Mouse (Mus musculus) megakaryocyte-erythroid progenitor cell, adult 5-6 weeks (primary cell): Measurements from ENCODE around the gene Mecom. TPM values are rescaled to one million over a fixed set of nuclear protein-coding genes. Genes with fewer than 3 reads are reported as not detected.

Experiments
- ATAC-seq: replicated peaks from 2 replicates; pipeline ENCODE4 v1.8.0; 2016; ENCODE audit warnings: mild to moderate bottlenecking, inconsistent platforms; ENCODE audit not compliant: severe bottlenecking, poor library complexity, low FRiP score, low TSS enrichment
- total RNA-seq, 2 experiments: library from RNA; stranded (forward) in 1 of 2; stranded (reverse) in 1 of 2; fragments of 200-1000, 215-1000 nt in 1 of 2; fragments of >200 nt in 1 of 2; fragmentation: Nextera tagmentation in 1 of 2; gene quantifications; 2 replicates each; pipeline ENCODE4 v1.2.3; 2014 to 2017

Gene Mecom
- total RNA-seq, 2 experiments from 2014 or later: 8.8 TPM; not detected in 1

DNA sequence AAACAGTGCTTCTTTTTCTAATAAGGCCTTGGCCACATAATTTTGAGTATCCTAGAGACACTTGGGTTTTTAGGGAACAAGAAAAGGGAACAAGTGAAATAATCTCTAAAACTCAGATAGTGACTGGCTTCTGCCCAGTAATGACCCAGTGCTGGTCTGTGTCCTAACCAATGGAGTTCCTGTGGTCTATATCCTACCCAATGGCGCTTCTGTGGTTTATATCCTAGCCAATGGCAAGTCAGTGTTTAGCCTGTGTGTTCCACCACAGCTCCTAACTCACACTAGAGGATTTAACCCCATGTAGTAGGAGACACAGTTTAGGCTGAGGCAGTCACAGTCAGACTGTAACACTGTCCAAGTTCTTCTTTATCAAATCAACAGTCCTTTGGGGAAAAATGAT lies 313.8 kb downstream of the Mecom start:
- ATAC-seq: no peak

DNA sequence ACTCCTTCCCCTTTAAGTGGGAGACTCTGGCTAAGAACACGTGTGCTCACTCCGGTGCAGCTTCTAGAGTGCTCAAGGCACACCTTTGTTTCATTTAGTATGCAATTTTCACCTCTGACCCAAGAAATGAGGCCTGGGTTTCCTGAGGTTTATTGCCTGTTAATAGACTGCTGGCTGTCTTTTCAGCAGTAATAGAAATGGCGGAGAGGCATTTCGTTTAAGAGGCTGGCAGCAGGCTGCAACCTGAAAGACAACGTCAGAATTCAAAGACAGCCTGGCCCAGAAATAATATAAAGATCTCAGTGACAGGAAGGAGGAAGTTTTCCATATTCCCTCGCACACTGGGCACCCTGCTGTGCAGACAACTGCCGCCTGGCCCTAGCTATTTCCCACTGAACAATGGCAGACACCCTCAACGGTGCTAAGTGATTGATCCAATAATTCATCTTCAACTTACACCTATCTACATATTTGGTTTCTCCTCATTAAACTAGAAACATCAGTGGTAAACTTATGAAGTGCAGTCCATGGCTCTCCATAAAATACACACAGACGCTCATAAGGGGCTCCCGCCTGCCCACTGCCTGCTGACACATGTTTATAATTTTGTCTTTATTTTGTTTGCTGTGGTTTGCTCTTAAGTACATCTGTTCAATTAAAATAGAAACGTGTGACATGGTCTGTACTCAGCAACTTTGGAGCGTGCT lies 319.7 kb downstream of the Mecom start:
- no peak for ATAC-seq

DNA sequence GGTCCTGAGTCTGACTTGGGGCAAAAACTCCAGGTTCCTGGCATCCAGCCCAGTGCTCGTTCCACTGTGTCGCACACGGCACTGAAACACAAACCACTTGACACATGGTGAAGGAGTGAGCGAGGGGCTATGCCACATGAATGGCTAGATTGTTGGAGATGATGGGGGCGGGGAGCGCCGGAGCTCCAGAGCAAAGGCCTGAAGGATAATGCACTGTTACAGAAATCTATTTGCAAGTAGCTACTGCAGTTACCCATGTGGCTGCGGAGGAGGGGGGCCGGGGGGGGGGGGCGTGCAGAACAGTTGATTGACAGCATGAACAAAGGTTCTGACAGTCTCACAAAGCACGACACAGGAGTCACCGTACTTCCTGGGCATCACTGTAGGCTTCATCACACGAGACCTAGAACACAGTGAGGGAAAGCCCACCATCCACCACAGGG lies 320.9 kb downstream of the Mecom start:
- no peak for ATAC-seq

DNA sequence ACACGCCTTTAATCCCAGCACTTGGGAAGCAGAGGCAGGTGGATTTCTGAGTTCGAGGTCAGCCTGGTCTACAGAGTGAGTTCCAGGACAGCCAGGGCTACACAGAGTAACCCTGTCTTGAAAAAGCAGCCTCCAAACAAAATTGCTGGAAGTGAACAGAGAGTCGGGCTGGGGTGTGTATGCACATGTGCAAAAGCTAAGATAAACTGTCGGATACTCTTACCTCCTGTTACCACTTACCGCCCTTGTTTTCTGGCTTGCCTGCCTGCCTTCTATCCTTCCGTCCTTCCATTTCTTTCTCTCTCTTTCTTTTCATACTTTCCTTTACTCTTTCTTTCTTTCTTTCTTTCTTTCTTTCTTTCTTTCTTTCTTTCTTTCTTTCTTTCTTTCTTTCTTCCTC lies 322.6 kb downstream of the Mecom start:
- ATAC-seq: peak; percentile 93

DNA sequence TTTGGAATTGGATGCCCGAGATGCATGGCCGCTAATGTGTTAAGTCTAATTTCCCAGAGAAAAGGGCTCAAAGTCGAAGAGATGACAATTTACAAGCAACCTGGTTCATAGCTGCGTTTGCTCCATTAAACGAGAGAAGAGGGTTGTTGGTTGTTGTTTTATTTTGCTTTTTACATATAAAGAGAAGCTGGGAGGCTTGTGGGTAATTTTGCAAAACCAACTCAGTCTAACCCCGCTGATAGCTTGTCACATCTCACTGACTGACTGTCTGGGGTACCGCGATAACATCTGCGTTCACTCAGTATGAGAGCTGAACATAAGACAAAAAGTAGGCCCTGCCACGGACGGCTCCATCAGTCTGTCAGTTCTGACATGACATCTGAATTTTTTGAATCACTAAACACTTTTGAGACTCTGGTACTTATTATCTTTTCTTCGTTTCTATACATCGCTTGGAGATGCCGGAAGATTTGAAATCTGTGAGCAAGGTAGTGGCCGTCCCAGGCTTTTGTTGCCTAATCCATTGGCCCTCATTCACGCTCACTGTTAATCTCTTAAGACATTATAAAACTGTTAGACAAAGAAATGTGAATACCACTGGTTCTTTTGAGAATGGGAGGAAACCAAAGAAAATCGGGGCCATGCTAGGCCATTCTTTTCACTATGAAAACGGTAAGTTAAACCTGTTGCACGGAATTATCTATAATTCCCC lies 327.0 kb downstream of the Mecom start:
- no peak for ATAC-seq

DNA sequence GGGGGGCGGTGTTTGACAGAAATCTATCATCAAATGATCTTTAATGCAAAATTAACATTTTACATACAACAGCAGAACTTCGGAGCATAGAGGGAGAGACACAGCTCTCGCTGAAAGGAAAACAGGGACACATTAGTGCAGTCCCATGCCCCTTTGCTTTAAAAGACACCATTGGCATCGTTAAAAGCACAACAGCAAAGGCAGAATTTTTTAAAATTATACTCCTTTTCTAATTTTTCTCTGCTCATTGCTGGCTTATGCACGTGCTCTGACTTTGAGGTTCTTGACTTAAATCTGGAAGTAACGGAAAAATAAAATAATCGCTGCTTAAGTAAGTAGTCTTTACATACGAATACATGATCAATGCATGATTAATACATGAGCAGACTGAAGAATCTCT lies 327.9 kb downstream of the Mecom start:
- ATAC-seq: no peak

DNA sequence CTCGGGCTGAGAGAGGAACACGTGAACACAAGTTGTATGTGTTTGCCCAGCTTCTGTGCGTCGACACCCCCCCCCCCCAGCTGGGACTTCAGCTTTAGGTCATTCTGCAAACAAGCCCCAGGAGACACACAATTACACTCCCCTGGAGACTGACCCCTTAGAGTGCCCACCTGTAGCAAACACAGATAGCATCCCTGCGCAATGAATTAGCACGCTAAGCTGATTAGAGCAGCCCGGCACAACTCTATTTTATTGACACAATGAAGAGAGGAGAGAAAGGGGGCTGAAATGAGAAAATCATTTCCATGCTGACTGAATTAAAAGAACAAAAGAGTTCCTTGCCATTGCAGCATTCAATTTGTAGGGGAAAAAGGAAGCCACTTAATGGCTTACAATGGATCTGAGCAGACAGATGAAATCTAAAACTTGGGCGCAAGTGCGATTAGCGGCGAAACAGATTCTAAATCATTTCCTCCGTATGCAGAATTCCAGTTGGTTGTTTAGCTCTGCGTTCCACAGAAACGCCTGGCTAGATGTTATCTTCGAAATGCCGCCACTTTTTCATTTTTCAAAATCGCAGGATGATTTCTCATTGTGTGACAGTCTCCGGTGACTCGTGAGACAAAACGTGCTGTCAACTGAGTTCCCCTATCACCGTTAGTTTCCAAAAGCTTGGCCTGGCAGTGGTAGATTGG lies 328.5 kb downstream of the Mecom start:
- no peak for ATAC-seq

DNA sequence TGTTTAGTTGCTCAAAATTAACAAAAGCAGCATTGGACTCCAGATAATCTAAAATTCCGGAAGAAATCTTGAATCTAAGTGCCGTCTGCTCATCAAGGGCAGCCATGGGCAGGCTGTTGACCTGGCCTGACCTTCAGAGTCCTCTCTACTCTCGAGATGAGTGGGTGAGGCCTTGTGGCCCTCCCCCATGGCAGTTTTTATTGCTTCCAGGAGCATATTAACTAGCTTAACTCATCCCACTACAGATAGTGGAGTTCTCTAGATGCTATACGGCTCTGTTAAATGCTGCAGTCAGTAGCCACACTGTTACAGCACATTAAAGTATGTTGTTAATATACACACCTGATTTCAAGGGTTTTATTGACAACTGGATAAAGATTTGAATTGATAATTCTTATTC lies 333.2 kb downstream of the Mecom start:
- ATAC-seq: no peak

DNA sequence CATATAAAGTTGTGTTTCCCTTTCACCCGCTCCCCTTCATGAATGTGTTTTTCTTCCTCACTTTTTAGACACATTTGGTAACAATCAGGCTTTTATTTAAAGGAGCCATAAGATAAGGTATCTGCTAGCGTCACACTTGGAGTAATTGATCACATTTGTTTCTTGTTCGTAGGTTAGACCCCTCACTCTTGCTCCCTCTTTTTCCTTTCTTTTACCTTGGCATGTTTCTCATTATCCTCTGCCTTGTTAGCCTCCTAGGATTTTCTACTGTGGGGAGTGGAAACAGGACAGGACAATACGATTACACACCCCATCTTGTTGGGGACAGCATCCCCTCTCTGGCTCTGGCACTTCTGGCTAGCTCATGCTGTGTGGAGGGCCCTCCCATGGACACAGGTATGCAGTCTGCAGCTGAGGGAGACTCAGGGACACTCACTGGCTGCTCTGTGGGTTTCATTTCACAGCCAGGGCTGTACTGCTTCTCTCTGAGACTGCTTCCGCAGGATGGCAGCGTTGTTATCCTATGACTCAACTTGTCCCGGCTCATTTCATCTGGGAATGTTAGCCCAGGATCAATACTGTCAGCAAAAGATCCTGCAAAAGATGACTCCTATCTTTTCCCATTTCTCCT lies 334.2 kb downstream of the Mecom start:
- ATAC-seq: no peak

DNA sequence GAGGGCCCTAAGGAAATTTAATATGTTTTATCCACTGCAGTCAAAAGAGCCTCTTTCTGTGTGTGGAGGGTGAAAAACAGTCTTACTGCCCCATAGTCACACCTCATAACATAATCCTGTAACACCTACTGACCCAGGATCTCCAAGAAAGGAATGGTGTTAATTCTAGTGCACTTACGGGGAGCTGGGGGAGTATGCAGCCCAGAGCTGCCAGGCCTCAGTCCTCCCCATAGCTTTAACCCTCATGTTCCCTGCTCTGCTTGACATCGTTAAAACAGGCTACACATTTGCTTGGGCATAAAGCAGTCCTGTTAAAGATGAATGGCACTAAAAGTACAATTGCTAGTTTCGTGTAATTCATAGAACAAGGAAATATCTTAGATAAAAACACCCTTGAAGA lies 335.0 kb downstream of the Mecom start:
- ATAC-seq: no peak

DNA sequence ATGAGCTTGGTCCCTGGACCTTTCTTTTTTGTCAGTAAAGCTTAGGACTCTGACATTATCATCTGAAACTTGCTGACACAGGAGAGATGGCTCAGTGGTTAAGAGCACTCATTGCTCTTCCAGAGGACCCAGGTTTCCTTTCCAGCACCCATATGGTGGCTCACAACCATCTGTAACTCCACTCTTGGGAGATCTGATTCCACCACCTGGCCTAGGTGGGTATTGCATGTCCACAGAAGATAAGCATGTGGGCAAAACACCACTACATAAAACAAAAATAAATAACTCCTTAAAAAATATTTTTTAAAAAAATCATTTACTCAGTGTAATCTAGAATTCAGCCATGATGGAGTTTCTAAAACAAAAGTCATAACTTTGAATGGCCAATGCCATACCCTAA lies 338.7 kb downstream of the Mecom start:
- 0 out of 2 replicates have a peak, but pooled peaks have one; percentile 47 for ATAC-seq

DNA sequence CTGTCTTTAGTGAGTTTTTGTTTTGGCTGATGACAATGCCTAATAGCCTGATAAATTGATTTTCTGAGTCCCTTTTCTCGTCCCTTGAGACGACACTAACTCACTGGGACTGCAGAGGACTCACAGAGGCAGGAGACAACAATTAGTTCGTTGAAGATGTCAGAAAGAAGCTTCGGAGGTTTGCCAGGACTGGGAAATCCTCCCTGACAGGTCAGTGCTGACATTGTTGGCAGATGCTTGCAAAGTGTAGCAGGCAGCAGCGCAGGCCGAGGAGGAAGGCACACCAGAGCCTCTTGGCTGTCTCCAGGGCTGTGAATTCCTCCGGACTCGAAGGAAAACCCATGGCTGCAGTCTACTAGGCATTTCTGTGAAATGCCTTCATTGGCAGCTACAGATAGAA lies 339.9 kb downstream of the Mecom start:
- ATAC-seq: no peak

DNA sequence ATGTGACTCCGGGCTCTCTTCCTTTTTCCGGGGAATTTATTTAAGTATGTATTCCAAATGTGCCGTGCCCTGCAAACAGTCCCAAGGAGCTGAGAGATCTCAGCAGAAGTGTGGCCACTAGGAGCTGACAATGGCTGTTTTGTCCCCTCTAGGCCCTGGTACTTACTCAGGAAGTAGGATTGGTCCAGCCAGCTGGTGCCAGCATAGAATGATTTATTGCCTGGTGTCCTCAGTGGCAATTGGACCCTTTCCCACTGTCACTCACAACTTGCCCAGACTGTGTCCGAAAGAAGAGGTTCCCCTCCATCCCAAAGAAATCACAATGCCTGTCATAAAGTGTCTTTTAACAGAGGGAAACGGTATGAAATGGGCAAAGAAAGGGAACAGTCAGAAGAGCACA lies 340.4 kb downstream of the Mecom start:
- no peak for ATAC-seq

DNA sequence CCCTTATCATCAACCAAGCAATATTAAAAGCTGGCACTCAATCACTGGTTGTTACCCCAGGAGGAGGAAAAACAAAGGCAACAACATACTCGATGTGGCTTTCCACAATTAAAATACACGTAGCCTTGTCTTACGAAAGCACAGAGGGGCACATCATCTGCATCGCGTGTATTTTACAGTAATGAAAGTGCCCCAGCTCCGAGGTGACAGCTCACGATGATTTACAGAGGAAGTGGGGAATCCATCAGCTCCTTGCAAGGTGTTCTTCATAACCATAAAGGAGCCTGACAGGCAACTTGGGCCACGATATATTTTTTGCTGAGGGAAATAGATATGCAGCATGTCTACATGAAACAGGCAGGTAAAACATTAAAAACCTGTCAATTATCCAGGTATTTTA lies 341.7 kb downstream of the Mecom start:
- ATAC-seq: no peak

DNA sequence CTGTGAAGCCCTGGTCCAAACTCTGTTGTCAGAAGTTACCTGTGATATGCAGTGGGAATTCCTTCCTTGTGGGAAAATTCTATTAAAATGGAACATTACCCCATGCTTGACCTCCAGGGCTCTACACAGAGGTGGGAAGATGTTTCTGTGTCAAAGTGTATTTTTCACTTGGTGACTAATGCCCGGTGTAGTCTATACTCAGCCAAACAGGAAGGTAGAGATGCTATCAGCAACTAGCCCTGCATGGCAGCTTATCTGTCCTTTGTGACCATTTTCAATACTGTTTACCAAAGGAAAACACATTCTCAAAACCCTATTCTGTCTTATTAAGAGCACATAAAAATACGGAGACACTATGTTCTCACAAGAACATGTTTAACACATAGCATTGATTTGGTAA lies 344.0 kb downstream of the Mecom start:
- no peak for ATAC-seq

DNA sequence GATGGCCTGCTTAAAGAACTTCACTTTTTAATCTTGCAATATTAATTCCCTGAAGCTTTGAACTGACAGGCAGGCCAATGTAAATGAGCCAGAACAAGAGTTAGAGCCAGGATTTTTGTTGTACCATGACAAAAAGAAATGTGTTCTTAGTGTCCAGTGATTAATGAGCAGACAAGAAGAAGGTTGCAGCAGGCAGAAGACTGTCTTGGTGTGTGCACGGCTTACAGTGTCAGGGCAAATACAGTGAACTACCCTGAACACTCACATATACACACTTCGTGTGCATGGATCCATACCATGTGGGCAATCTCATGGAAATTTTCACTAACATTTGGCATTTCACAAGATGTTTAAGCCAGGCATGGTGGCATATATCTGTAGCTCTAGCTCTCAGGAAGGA lies 349.0 kb downstream of the Mecom start:
- ATAC-seq: no peak

DNA sequence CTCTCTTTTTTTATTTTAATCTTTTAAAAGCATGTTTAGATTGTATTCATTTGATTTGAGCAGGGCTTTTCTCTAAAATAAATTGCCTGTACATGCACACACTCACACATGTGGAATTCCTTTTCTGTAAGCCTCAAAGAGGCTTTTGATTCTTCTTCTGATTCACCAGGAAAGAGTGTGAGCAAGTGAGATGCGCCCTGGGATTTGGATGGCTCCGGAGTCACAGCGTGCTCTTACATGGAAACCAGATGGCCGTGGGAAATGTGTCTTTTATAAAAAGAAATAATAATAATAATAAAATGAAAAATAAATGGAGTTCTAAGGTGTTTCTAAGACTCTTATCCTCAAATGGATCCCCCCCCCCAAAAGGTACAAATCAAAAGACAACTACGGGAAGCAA lies 349.6 kb downstream of the Mecom start:
- no peak for ATAC-seq

DNA sequence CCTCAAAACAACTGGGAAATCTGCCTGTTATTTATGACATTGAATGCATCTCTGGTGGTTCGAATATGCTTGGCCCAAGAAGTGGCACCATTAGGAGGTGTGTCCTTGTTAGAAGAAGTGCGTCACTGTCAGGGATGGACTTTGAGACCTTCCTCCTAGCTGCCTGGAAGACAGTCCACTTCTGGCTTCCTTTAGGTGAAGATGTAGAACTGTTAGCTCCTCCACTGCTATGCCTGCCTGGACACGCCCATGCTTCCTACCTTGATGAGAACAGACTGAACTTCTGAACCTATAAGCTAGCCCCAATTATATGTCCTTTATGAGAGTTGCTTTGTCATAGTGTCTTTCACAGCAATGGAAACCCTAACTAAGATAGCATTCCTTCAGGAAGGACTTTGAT lies 352.6 kb downstream of the Mecom start:
- no peak for ATAC-seq

DNA sequence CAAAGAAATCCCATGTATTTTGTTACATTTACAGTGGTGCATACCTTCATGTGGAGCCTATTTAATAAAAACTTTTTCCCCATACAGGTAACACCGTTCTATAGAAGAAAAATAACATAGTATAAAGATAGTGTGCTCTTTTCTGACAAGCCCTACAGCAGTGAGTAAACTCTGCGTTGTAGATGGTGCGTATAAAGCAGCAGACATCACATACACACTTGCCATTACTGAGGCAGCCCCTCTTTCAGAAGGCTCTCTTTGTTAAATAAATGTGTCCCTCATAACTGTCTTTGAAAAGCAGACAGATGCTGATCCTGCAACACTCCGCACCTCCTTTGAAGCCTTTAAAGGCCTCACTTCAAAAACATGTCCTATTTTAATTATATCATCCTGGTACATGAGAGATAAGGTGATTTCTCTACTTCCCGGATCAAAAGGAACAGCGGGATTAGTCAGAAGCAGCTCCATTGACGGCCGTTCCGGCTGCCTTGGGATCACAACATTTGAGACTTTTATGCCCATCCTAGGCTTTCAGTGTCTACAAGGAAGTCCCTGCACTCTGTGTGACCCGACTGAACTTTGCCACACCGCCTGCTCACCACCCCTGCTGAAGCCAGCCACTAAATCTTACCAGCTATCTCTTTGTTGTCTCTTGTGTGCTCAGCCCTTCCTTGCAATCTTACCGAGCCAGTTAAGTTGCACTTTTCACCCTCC lies 355.4 kb downstream of the Mecom start:
- no peak for ATAC-seq

DNA sequence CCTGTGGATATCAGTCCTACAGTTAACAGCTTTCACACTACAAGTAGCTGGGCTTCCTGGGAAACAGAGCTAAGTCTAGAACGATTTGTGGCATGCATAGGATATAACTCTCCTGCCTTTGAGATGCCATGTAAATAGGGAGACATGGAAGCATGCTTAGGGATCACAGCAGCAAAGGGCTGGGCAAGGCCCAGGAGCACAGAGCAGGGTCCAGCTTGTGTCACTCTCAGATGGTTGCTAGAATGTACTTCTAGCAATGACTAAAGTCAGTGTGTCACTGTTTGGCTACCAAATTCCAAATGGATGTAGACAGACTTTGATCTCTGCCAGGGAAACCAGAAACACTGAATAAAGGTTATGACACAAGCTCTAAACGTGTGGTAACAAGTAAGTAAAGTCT lies 358.5 kb downstream of the Mecom start:
- ATAC-seq: no peak
